Mouse (Mus musculus) heart, postnatal 4 days (tissue): Measurements from ENCODE around the gene Btaf1. TPM values are rescaled to one million over a fixed set of nuclear protein-coding genes. Genes with fewer than 3 reads are reported as not detected.

Experiments
- DNase-seq: peaks from one replicate; pipeline ENCODE4 v3.0.0; 2021
- total RNA-seq, 2 experiments: library from RNA; stranded (reverse); gene quantifications; 2 replicates each; pipeline ENCODE4 v1.2.3; 2021

Gene Btaf1
- 10 to 100 TPM; 16.3 TPM for total RNA-seq

- peak; percentile 82 for DNase-seq
These were observed at the start of gene Btaf1 for GRCm38 (mm10) chr19:36925671-36926552. Gene Btaf1 (plus strand): TSS chr19:36926079.

DNA sequence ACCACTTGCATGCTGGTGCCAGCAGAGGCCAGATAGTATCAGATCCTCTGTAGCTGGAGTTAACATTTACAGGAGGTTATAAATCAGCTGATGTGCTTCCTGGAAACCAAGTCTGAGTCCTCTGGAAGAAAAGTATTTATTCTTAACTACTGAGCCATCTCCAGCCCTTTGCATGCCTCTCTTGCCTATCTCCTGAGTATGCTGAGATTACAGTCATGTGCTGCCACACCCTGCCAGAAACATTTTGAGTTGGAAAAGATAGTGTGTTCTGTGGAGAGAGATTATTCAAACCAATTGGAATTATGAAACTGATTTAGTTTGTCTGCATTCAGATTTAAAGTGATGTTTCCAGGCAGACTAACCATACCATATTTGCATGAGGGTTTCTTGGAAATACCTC, 48.5 kb upstream of the Btaf1 start:
- DNase-seq = no peak

DNA sequence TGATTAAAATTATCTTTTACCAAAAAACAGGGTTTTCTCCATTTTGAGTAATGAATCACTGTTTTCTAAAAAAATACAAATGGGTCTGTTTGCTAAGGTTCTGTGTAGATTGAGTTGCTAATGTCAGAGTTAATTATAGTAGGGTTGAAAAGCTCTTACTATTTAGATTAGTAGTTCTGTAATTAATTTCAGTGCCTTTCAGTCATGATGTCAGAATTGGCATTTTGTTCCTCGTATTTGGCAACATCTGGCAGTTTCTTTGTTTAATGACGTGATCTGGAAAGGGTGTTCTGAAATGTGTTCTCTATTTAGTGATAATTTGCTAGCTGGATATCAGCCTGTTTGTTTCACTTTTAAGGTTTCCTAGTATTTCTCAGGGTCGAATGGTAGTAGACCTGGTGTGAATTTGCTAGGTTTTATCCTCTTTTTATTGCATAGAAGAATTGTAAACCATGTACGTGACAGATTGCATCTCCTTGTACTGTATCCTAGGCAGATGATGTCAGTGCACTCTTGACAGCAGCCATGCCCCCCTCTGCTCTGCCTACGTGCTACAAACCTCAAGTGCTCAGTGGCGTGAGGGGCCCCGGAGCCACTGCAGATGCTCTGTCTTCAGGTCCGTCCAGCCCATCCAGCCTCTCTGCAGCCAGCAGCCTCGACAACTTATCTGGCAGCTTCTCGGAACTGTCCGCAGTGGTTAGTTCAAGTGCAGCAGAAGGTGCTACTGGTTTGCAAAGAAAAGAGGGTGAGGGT, 47.0 kb upstream of the Btaf1 start:
- DNase-seq = no peak

GRCm38 (mm10) chr19:36883119-36883518, 42.8 kb upstream of the Btaf1 start:
- DNase-seq = peak; percentile 45

- no peak for DNase-seq
These were observed 39.6 kb upstream of the Btaf1 start for GRCm38 (mm10) chr19:36886316-36886715.

GRCm38 (mm10) chr19:36887706-36888105, 38.2 kb upstream of the Btaf1 start:
- DNase-seq = no peak

DNA sequence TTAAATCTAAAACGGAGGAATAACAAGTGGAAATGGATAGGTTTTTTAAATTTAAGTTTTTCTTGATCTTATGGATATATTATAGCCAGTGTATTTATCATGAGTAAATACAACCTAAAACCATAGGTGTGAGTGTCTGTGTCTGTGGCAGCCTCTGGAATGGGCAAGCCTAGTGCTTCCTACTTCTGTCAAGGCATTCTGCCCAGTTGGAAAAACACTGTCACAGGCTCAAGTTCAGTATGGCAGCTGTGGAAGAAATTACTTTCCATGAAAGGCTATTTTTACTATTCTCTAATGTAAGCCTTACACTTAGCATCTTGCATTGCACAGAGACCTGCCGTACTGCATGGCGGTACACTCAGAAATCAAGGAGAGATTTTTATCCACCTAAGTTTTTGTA, 34.1 kb upstream of the Btaf1 start:
- DNase-seq = no peak

GRCm38 (mm10) chr19:36896791-36897569, 28.9 kb upstream of the Btaf1 start:
- DNase-seq = no peak

DNA sequence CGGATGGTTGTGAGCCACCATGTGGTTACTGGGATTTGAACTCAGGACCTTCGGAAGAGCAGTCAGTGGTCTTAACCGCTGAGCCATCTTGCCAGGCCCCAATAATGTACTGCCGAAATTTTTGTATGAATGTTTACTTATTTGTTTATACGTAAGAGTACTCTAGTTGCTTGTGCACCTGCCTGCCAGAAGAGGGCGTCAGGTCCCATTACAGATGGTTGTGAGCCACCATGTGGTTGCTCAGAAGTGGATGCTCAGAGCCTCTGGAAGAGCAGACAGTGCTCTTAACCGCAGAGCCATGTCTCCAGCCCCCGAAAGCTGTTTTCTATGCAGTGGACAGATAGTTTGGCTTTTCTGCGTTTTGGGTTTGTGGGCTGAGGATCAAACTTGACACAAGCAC, 28.1 kb upstream of the Btaf1 start:
- DNase-seq = peak; percentile 32

DNA sequence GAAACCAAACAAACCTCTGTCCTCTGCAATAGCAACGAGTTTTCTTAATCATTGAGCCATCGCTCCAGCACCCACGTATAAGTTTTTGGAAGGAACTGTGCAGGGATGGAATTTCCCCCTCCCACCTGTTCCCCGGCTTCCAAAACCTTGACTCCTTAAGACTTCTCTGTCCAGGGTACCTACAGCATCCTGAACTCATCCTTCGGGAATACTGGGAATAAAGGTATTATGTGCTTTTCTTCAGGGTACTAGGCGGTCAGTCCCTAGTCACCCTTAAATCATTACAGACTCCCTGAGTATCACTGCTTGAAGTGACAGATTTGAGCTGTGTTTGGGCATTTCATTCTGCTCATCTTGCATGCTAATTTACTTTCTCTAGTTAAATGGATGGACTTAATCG, 22.5 kb upstream of the Btaf1 start:
- no peak for DNase-seq

- DNase-seq = peak; percentile 69
These were observed 21.5 kb upstream of the Btaf1 start for GRCm38 (mm10) chr19:36904211-36905007.

DNA sequence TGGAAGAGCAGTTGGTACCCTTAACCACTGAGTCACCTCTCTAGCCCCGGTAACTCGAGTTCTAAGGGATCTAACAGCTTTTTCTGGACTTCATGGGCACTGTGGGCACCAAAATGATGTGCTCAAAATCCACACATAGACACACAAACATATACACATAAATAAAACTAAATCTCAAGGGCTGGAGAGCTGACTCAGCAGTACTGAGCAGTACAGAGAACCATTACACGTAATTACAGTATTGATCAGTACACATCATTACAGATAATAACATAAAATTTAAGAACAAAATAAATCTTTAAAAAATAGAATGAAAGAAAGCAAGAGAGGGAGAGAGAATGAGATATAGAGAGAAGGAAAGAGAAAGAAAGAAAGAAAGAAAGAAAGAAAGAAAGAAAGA, 16.7 kb upstream of the Btaf1 start:
- DNase-seq = no peak

GRCm38 (mm10) chr19:36909676-36910292, 16.1 kb upstream of the Btaf1 start:
- peak; percentile 80 for DNase-seq

GRCm38 (mm10) chr19:36910424-36911045, 15.3 kb upstream of the Btaf1 start:
- DNase-seq = no peak

- no peak for DNase-seq
These were observed 12.8 kb upstream of the Btaf1 start for GRCm38 (mm10) chr19:36913064-36913463.

GRCm38 (mm10) chr19:36916206-36916605, 9.7 kb upstream of the Btaf1 start:
- no peak for DNase-seq

GRCm38 (mm10) chr19:36916876-36917389, 8.9 kb upstream of the Btaf1 start:
- no peak for DNase-seq

DNA sequence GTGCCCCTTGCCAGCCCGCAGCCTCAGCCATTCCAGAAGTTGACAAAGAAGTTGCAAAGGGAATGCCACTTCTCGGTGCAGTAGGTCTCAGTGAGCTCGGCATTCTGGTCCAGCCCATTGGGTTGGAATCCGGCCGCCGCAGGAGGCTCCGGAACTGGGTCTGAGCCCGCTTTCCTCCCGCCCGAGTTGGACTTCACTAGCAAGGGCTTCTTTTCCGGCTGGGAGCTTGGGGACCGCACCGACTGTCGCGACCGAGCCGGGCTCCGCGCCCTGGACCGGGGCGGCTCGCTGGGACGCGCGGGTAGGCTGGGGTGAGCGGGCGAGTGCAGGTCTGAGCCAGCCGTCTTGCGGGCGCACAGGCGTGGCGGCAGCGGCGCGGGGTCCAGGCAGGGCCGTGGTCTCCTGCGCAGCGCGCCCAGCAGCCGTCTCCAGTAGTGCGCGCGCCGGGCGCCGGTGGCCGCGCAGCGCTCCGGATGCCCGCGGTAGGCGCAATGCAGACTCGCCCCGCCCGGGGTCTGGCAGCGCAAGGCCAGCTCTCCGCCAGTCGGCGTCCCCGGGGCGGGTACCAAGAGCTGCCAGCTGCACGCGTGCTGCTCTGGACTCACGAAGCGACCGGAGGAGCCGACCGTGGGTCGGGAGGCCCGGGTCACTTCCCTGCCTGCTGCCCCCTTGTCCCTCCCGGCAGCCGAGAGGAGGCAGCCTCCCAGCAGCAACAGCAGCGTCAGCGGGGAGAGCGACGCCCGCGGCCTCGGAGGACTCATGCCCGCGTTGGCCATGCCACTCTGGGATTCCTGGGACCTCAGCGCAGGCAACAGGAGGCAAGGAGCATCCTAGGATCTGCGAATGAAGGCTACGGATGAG, 7.2 kb upstream of the Btaf1 start:
- peak; percentile 81 for DNase-seq

DNA sequence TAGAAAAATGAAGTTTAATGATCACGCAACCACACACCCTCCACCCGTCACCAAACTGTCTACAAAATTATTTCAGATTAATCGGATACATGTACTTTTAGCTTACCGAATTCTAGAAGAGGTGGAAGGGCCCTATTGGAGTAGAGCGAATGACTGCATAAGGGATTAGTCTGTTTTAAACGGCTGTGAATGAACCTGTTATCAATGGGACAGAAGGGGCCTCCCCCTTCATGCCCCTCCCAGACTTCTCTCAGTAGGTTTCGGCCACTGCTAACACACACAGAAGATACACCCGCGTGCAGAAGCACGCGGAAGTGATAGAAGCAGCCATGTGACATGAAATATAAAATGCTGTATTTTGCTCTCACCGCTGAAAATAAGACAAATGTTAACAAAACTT, 6.4 kb upstream of the Btaf1 start, which contains the start of gene Fgfbp3:
Fgfbp3 (minus strand) TSS at position 150 of the 400 bp plus-strand sequence.
- DNase-seq = no peak

DNA sequence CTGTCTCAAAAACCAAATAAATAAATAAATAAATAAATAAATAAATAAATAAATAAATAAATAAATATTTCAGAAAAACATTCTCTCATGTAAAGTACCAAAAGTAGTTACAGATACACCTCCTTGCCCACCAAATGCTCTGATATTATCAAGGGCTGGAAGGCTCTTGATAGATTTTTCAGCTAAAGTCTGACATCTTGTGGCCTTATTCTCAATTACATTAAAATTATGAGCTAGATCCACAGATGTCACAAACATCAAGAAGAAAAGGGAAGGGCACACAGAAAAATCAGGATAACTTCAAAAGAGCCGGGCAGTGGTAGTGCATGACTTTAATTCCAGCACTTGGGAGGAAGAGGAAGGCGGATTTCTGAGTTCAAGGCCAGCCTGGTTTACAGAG, 3.9 kb upstream of the Btaf1 start:
- DNase-seq = no peak
